Mouse (Mus musculus) lung, postnatal 14 days (tissue): ENCODE measurements around the gene Sf3a2.
A peak's percentile ranks its signal among the peaks of the same experiment; 100 is the strongest.
"Not testable (repeated sequence)": the region's sequence is repeated elsewhere in the genome, so short reads cannot be mapped to it uniquely, and the experiment has no call there.

Experiments
- DNase-seq: peaks from one replicate; pipeline ENCODE4 v3.0.0; 2021

Gene Sf3a2

GRCm38 (mm10) chr10:80826151-80827062 is 28.4 kb downstream of the Sf3a2 start, which contains the start of gene Oaz1:
Gene Oaz1 (plus strand): TSS chr10:80826656.
- DNase-seq, result peak; percentile 98

DNA sequence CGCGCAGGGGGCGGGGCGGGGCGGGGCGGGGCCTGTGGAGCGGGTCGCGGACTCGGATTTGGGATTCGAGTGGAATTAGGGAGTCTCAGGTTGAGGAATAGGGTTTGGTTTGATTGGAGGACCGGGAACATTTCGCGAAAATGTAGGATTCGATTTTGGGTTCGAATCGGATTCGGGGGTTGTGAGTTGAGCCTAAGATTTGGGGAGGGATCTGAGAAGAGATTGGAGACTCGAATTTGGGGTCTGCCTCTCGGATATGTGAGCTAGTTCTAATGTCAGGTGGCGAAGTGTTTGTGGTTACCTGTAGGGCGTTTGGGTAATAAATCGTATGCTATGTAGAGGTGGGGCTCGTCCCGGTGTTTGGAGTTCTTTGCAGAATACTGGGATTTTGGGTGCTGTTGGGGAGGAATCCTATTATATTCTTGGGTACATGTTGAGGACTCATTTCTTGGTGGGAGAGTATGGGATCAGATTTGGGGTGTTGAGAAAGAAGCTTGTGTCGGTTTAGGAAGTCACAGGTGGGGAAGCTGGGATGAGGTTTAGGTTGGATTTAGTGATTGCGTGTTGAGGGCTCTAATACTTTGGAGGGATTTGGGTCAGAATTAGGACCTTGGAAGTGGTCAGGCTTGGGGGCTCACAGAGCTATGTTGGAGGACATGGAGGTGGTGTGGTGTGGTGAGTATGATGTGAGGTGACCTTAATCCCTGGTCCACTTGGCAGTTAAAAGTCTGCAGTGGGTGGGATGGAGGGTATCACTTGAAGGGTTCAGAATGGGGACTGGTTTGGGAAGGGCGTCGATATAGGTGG is 29.3 kb downstream of the Sf3a2 start:
- DNase-seq, result no peak

DNA sequence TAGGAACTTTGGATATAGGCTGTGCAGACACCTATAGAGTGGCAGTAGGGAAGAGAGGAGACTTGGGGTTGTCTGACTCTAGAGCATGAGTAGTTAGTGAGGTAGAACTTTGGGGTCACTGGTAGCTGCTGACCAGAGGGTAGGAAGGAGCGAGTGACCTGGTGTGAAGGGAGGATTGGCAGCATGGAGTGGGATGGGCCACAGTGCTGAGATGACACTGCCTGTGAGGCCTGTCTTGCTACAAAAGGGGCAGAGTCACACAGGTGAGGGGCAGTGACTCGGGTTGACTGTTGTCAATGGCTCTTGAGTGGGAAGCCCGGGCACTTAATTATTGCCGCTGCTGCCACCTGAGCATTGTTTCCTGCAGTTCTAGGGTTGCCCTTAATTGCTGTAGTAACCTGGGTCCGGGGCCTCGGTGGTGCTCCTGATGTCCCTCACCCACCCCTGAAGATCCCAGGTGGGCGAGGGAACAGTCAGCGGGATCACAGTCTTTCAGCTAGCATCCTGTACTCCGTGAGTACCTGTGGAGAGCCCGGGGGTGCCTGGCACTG is 29.9 kb downstream of the Sf3a2 start:
- DNase-seq, result no peak

- not testable (repeated sequence) for DNase-seq
Measured at GRCm38 (mm10) chr10:80828587-80828986, 30.6 kb downstream of the Sf3a2 start.

DNA sequence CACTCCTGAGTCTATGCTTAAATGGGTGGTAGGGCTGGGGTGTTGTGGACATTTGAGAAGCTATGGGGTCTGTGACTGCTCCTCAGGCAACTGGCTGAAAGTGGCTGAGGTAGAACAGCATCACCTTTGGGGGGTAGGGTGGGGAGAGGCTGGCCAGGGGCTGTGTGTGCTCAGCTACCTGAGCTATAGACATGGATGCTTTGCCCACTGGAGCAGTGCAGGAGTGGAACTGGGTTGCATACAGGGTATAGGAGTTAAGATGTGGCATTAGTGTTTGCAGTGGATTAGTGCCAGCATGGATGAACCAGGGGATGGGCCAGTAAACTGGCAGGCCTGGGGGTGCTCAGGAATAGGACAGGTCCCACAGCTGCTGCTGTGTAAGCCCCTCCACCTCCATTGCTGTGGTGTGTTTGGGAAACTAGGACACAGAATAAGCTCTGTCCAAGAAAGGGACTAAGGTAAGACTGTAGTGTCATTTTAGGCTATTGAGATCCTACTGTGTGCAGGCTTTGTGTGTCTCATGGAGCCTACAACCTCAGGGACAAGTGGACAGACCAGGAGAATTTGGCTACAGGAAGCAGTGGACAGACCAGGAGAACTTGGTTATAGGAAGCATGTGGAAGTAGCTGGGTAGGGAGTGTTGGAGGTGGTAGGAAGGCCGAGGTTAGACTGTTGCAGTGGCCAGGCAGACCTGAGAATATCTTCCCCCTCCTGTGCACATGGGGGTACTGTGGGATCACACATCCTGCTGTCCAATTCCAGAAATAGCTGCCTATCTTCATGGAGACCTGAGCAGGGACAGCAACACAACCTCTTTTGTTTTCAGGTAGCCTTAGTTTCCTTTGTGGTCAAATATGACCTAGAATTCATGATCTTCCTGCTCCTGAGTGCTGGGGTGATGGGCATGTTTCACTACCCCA is 31.6 kb downstream of the Sf3a2 start:
- no peak for DNase-seq

DNA sequence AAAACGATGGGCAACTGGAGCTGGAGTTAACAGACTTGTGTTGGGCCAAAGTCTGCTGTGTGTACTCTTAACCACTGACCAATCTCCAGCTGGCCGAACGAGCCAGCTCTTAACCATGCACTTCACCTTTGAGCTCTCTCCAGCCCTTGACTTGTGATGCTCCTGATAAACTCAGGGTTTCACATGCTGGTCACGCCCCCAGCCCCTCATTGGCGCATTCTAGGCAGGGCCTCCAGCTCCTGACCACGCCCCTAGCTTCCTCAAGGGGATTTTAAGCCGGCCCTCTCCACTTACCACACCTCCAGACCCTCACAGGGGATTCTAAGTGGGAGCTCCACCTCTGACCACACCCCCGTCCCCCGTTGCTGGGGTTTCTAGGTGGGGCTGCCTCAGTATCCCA is 33.1 kb downstream of the Sf3a2 start:
- DNase-seq, result peak; percentile 69

- no peak for DNase-seq
Measured at GRCm38 (mm10) chr10:80832818-80833217, 34.8 kb downstream of the Sf3a2 start.

- DNase-seq, result no peak
Measured at GRCm38 (mm10) chr10:80835617-80836016, 37.6 kb downstream of the Sf3a2 start.

DNA sequence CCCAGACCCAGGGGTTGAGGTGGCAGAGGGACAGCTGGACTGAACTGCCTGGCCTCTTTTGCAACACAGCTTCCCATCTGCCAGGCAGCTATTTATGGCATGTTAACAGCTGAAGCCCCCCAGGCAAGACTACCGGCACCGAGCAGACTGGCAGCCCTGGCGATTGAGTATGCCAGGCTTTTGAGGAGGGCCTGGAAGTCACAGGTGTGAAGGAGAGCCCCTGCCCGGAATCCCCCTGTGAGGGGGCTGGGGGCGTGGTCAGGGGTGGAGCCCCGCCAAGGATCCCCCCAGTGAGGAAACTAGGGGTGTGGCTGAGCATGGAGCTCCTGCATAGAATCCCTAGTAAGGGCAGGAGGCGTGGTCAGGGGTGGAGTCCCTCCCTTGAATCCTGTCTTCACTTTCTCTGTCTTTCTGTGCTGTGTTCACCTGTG is 39.0 kb downstream of the Sf3a2 start:
- no peak for DNase-seq

- DNase-seq, result no peak
Measured at GRCm38 (mm10) chr10:80837827-80838226, 39.8 kb downstream of the Sf3a2 start.

- no peak for DNase-seq
Measured at GRCm38 (mm10) chr10:80838346-80838912, 40.4 kb downstream of the Sf3a2 start.

- DNase-seq, result no peak
Measured at GRCm38 (mm10) chr10:80839848-80840247, 41.9 kb downstream of the Sf3a2 start.

DNA sequence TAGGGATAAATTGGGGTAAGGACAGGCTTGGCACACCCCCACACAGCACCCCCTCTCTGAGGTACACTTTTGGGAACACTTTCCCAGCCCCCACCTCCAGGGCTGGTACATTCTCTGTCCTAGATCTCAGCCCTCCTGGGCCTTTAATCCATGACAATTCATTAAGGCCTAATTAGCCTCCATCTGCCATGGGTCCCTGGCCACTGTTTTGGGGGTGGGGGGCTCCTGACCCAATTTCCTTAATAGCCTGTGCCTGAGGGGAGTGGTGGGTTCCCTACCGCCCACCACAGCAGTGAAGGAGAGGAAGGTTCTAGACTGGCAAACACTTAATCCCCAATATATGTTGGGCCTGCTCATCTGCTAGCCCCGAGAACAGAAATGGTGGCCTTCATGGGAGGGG is 43.7 kb downstream of the Sf3a2 start:
- DNase-seq, result no peak

DNA sequence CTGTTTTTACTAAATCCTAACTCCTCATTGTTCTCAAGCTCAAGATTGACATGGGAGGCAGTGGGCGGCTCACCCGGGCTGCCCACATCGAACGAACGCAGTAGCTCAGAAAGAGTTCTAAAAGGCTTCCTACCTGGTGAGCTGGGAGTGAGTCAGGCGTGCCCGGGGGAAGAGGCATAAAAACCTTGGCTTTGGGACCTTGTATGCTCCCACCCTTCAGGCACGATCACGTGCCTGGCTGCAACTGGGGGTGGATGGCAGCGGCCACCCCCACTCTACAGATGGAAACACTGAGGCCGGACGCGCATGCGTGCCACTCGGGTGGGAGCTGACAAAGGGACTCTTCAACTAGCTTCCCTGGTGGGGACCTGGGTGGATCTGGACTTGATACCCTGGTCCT is 44.3 kb downstream of the Sf3a2 start:
- DNase-seq, result no peak

- no peak for DNase-seq
Measured at GRCm38 (mm10) chr10:80843087-80843930, 45.3 kb downstream of the Sf3a2 start.

DNA sequence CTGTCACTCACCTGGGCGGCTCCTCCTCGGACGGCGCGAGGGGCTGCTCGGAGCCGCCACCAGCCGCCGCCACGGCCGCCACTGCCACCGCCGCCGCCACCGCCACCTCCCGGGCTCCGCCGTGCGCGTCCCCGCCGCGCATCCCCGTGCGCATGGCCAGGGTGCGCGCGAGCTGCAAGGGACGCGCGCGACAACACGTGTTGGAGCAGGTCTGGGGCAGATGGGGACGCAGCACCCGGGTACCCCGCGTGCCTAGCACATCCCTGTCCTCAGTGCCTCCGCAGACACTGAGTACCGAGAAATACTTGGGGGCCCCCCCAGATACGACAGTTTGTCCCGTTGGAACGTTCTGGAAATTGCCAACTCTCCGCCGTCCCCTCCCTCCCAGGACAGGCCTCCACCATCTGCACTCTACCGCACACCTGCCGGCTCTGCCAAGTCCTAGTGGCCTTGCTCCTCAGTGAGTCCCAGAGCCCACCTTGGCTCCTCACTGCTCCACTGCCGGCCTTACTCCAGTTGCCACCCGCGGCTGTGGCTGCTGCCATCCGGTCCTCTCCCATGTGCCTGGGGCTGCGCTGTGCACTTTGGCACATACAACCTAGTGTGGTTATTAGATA is 46.0 kb downstream of the Sf3a2 start, which contains the start of gene Lingo3:
TSS of gene Lingo3 (minus strand) at position 109 of the 617 bp plus-strand sequence.
- no peak for DNase-seq

DNA sequence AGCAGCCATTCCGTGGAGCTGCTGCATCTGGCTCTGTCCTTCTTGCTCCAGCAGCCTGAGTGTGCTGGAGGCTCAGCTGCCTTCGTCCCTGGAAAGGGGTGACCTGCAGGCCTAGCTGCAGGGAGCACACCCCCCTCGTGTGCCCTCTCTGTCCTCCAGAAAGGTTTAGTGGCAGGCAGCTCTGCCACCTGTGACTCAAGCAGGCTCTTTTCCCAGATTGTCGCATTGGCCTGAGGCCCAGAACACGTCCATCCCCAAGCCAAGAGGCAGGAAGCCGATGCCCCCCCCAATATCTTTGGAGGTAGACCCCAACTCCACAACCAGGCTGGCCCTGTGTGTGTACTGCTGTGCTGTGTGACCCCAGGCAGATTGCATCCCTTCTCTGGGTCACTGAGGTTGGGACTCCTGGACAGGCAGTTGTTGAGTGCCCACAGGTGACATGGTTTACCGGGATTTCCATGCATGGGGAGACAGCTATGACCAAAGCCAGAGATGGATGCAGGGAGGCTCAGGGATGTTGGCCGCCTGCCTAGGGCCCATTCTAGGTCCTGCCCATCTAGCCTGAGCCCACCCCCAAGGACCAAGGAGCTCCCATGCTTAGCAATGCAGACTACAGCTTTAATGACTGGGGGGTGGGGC is 47.2 kb downstream of the Sf3a2 start:
- no peak for DNase-seq

GRCm38 (mm10) chr10:80845732-80846131 is 47.7 kb downstream of the Sf3a2 start:
- DNase-seq, result no peak

GRCm38 (mm10) chr10:80848571-80848970 is 50.6 kb downstream of the Sf3a2 start:
- peak; percentile 55 for DNase-seq
